Mouse (Mus musculus) E14TG2a.4 (cell line): ENCODE results near the gene Olfr1262.

Source experiments
- H3K27me3 ChIP-seq: 2 replicates; pipeline ENCODE4 v1.6.1; 2014; ENCODE audit warnings: low read length, control low read depth; ENCODE audit not compliant: insufficient read depth
- H3K36me3 ChIP-seq: 2 replicates; pipeline ENCODE4 v1.6.1; 2014; ENCODE audit warnings: low read length, control low read depth; ENCODE audit not compliant: insufficient read depth
- H3K4me1 ChIP-seq: replicated peaks from 2 replicates; pipeline ENCODE4 v1.6.1; 2014; ENCODE audit warnings: low read depth, low read length, control low read depth
- H3K4me3 ChIP-seq: replicated peaks from 2 replicates; pipeline ENCODE4 v1.5.1; 2014; ENCODE audit warnings: mild to moderate bottlenecking, low read length
- H3K9me3 ChIP-seq: 2 replicates; pipeline ENCODE4 v1.6.1; 2014; ENCODE audit warnings: low read length, control low read depth
- CTCF ChIP-seq: conservative IDR thresholded peaks from 2 replicates; pipeline ENCODE4 v1.5.1; 2014; ENCODE audit warnings: low read length
- NANOG ChIP-seq: IDR thresholded peaks from 2 replicates; pipeline ENCODE4 v1.6.1; 2014; ENCODE audit warnings: borderline replicate concordance, low read length, mixed read lengths
- POU5F1 ChIP-seq: IDR thresholded peaks from 2 replicates; pipeline ENCODE4 v1.6.1; 2014; ENCODE audit warnings: low read length, borderline replicate concordance

Olfr1262 gene

DNA sequence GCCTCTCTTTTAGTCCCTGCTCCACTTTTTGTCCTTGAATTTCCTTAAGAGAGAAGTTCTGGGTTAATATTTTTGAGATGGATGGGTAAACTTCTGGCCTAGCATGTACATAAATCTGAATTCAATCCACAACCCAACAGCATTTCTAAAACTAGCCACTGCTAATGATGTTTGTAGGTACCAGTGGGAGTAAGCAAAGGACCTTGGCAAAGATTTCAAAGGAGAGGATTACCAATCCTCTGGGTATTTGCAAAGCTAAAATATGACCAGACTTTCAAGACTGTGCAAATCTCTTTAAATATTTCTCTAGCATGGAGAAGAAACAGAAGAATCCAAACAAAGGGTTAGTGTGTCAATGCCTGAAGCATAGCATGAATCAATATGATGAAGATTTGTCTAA is at the start of gene Olfr1262:
TSS of gene Olfr1262 (plus strand) at position 301 of the 400 bp plus-strand sequence.
- no peaks in the 10 kb centered on the region for H3K9me3 ChIP-seq
- no peak for TF ChIP-seq POU5F1
- no peak for TF ChIP-seq NANOG
- no peak for TF ChIP-seq CTCF
- H3K4me1 ChIP-seq = no peaks in the 10 kb centered on the region
- H3K27me3 ChIP-seq = no peaks in the 10 kb centered on the region
- H3K4me3 ChIP-seq = no peak within 1 kb of the TSS
- no peaks in the 10 kb centered on the region for H3K36me3 ChIP-seq

DNA sequence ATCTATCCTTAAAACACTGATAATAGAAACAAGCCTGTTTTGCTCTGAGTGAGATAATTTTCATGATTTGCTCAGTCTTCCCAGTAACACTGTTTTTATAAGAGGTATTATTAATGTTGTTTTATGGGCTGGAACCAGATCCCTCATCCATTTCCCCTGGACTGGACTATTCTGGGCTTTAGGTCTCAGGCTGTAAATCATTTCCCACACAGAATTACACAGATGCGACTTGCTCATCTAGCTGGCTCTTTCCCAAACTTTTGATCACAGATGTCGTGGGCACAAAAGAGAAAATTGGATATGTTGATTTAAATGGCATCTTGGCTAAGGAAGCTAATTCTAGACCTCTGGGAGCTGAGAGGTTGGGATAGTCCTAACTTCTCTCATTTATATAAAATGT is 25.8 kb upstream of the Olfr1262 start, which contains the start of gene Olfr1260:
TSS of gene Olfr1260 (plus strand) at position 157 of the 400 bp plus-strand sequence.
- Histone ChIP-seq H3K4me1 (no peaks in the 10 kb centered on the region), H3K27me3 (no peaks in the 10 kb centered on the region), H3K9me3 (no peaks in the 10 kb centered on the region), H3K4me3 (no peak within 1 kb of the TSS), H3K36me3 (no peaks in the 10 kb centered on the region)
- TF ChIP-seq CTCF (no peak), NANOG (no peak), POU5F1 (no peak)

DNA sequence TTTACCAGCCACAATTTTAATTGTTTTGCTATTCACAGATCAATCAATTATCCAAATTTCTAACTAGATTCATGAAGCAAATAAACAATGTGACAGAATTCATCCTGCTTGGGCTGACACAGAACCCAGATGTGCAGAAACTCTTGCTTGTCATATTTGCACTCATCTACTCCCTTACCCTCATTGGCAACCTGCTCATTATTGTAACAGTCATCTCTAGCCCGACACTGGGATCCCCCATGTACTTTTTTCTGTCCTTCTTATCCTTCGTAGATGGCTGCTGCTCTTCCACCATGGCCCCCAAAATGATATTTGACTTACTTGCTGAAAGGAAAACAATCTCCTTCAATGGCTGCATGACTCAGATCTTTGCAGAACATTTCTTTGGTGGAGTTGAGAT is 22.2 kb upstream of the Olfr1262 start:
- H3K4me3 ChIP-seq = no peak overlapping the region
- H3K9me3 ChIP-seq = no peaks in the 10 kb centered on the region
- no peaks in the 10 kb centered on the region for H3K4me1 ChIP-seq
- no peaks in the 10 kb centered on the region for H3K27me3 ChIP-seq
- no peaks in the 10 kb centered on the region for H3K36me3 ChIP-seq
- TF ChIP-seq CTCF = no peak
- no peak for TF ChIP-seq NANOG
- no peak for TF ChIP-seq POU5F1

DNA sequence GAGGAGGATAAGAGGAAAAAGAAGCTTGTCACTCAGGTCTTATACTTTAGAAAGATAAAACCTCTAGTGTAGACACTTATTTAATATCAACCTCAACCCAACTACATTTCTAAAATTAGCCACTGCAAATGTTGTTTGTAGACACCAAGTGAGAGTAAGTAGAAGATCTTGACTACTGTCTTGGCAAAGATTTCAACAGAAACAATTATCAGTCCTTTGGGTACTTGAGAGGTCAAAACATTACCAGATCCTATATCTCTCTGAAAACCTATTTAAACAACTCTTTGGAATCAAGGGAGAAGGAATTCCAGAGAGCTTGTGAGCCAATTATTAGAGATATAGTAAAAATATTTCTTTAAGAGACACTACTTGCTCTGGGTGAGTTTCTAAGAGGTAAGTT is 9.0 kb upstream of the Olfr1262 start, which contains the start of gene Olfr1261:
TSS of gene Olfr1261 (plus strand) at position 301 of the 400 bp plus-strand sequence.
- Histone ChIP-seq H3K9me3 (no peaks in the 10 kb centered on the region), H3K4me3 (no peak within 1 kb of the TSS), H3K4me1 (no peaks in the 10 kb centered on the region), H3K36me3 (no peaks in the 10 kb centered on the region), H3K27me3 (no peaks in the 10 kb centered on the region)
- TF ChIP-seq POU5F1 (no peak), NANOG (no peak), CTCF (no peak)

DNA sequence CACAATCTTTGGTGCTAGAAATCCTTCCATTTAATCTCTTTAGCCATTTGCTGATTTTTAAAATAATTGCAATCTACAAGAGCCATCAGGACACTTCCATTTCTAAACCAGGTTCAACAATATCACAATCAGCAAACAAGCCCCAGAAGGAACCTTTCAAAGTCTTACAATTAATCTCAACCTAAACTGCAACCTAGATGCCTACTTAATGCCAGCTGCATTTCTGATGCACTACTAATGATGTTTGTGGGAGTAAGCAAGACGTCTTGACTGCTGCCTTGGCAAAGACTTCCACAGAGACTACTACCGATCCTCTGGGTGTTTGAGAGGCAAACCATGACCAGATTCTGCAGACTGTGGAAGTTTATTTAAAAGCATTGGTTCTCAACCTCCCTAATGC is 11.9 kb downstream of the Olfr1262 start, which contains the start of gene Olfr1263:
TSS of gene Olfr1263 (plus strand) at position 301 of the 400 bp plus-strand sequence.
- no peaks in the 10 kb centered on the region for H3K36me3 ChIP-seq
- no peaks in the 10 kb centered on the region for H3K4me1 ChIP-seq
- no peaks in the 10 kb centered on the region for H3K9me3 ChIP-seq
- TF ChIP-seq POU5F1 (no peak), CTCF (no peak), NANOG (no peak)
- no peaks in the 10 kb centered on the region for H3K27me3 ChIP-seq
- H3K4me3 ChIP-seq = no peak within 1 kb of the TSS

DNA sequence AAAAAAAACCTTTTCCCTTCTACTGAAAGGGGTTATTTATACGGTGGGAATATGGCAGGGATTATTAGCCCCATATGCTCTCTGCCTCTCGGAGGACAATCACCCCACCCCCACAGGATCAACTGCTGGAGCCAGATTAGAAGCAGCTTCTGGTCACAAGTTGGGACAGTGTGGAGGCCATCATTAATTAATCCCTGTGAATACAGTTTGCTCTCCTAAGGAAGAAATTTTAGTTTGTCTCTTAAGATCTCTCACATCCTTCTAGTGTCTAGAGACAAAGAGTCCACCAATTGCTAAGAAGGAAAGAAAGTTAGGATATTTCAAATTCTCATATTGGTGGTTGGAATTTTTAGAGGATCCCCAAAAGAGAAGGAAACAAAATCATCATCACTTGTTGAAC is 25.5 kb downstream of the Olfr1262 start, which contains the start of gene Olfr1264:
TSS of gene Olfr1264 (minus strand) at position 101 of the 400 bp plus-strand sequence.
- no peak for TF ChIP-seq NANOG
- no peak for TF ChIP-seq POU5F1
- no peak for TF ChIP-seq CTCF
- H3K4me3 ChIP-seq = no peak within 1 kb of the TSS
- no peaks in the 10 kb centered on the region for H3K4me1 ChIP-seq
- H3K36me3 ChIP-seq = no peaks in the 10 kb centered on the region
- no peaks in the 10 kb centered on the region for H3K9me3 ChIP-seq
- H3K27me3 ChIP-seq = no peaks in the 10 kb centered on the region

DNA sequence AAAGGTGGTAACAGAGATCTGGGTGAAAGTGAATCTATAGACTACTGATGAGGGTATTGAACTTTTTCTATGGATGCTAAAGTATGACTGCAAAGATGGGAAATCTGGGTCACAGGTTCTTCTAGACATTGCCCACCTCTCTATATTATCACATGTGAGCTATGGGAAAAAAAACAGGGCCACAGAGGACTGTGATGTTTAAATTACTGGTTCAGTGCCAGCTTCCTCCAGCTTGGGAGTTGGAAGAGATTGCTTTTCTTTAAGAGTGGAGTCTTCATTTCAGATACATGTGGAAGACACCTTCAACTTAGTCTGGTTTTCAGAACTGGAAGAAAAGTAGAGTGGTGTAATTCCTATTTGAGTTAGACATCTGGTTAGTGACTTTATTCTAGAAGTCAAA is 35.1 kb downstream of the Olfr1262 start, which contains the start of gene Olfr1265:
TSS of gene Olfr1265 (plus strand) at position 301 of the 400 bp plus-strand sequence.
- TF ChIP-seq CTCF (no peak), NANOG (no peak), POU5F1 (no peak)
- H3K4me1 ChIP-seq = no peaks in the 10 kb centered on the region

More for the DNA sequence above, 35.1 kb downstream of the Olfr1262 start, which contains the start of gene Olfr1265:
- Histone ChIP-seq H3K4me3 (no peak within 1 kb of the TSS), H3K36me3 (no peaks in the 10 kb centered on the region), H3K9me3 (no peaks in the 10 kb centered on the region), H3K27me3 (no peaks in the 10 kb centered on the region)
